In the genomic region with DNA sequence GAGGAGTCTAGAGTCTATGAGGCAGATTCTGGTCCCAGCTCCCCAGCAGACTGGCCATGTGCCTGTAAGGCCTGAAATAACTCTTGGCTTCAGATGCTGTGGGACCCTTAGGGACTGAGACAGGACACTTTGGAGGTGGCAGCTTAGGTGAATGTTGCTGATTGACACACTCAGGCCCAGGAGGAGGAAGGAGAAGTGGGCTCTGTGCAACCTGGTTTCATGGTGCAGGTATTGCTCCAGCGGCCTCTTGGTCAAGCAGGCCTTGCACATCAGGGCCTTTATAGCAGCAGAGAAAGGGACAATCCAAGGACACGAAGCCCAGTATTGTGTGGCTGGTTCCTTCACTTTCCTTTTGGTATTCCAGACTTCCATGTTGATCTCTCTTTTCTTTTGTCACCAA, we compare ENCODE assay signal across 33 mouse cellular contexts. TPM values are rescaled to one million over a fixed set of nuclear protein-coding genes. Genes with fewer than 3 reads are reported as not detected.
DNase-seq lines count a peak whose midpoint lies in the region; ATAC-seq and TF ChIP-seq lines count a peak whose summit lies in the region.
"Had no signal": no experiment of that assay in that cellular context is flagged by ENCODE, and none has a peak within 500 bp of the region (broad histone marks: within the 10 kb centered on the region; RNA-seq: fewer than 3 reads in every experiment).

No protein-coding gene starts in this region.

- no peaks in the 10 kb centered on the region for H3K27me3 ChIP-seq in liver, embryonic 16.5 days (ENCODE audit: control insufficient read depth, insufficient read depth, low read depth, low read length)
- H3K27me3 ChIP-seq in liver, embryonic 12.5 days (replicated peaks) = peaks cover 4% of the 10 kb centered on the region; the same call in 1 of the 2 replicates
- H3K27me3 ChIP-seq: embryonic facial prominence, embryonic 13.5 days; forebrain, embryonic 12.5 days; forebrain, embryonic 15.5 days; hindbrain, embryonic 13.5 days had no signal

- ATAC-seq in liver, embryonic 16.5 days (ENCODE audit: low read depth) = peak; percentile 19; the same call in 1 of the 2 replicates
- no peak for ATAC-seq in liver, embryonic 12.5 days
- peak; percentile 87 for ATAC-seq in megakaryocyte, adult 5-6 weeks (ENCODE audit: poor library complexity, severe bottlenecking)
- ATAC-seq in neutrophil, adult 5-6 weeks (ENCODE audit: extremely low read depth, insufficient number of reproducible peaks, low FRiP score, poor library complexity, severe bottlenecking) = 0 out of 2 replicates have a peak, but pooled peaks have one; percentile 16
- ATAC-seq: activated CD4-positive, CD25-positive, alpha-beta regulatory T cell, adult 4 months; forebrain, embryonic 15.5 days; hindbrain, postnatal 0 days had no signal

- no peak overlapping the region for H3K27ac ChIP-seq in liver, embryonic 16.5 days (ENCODE audit: low read length)
- H3K27ac ChIP-seq in liver, embryonic 12.5 days = no peak overlapping the region
- peak overlapping the region; percentile 72 for H3K27ac ChIP-seq in bone marrow, adult 2 months (ENCODE audit: control insufficient read depth, insufficient read depth, low read depth, low read length, poor library complexity)
- H3K27ac ChIP-seq: embryonic facial prominence, embryonic 10.5 days; embryonic facial prominence, embryonic 13.5 days; forebrain, embryonic 12.5 days; forebrain, embryonic 15.5 days; hindbrain, embryonic 10.5 days; hindbrain, embryonic 13.5 days; hindbrain, postnatal 0 days had no signal

- H3K36me3 ChIP-seq in liver, embryonic 16.5 days (ENCODE audit: control insufficient read depth, insufficient read depth) = no peaks in the 10 kb centered on the region
- H3K36me3 ChIP-seq in liver, embryonic 12.5 days = no peaks in the 10 kb centered on the region
- H3K36me3 ChIP-seq: embryonic facial prominence, embryonic 10.5 days; embryonic facial prominence, embryonic 13.5 days; forebrain, embryonic 12.5 days; forebrain, embryonic 15.5 days; hindbrain, embryonic 10.5 days; hindbrain, embryonic 13.5 days had no signal

- no peak overlapping the region for H3K4me2 ChIP-seq in liver, embryonic 16.5 days (ENCODE audit: low read depth, low read length)
- no peak overlapping the region for H3K4me2 ChIP-seq in liver, embryonic 12.5 days
- H3K4me2 ChIP-seq: embryonic facial prominence, embryonic 13.5 days; forebrain, embryonic 12.5 days; forebrain, embryonic 15.5 days; heart, embryonic 11.5 days; hindbrain, embryonic 13.5 days had no signal

- DNase-seq in adipocyte (ENCODE audit: low spot score) = no peak
- no peak for DNase-seq in right cerebral cortex, postnatal 14 days
- DNase-seq: adrenal gland, postnatal 10 days; adrenal gland, postnatal 36 days; cerebellum, adult 11 months; cerebellum, adult 2 months; cerebellum, adult 9-11 months; cerebellum, postnatal 25 days; gastrocnemius, postnatal 10 days; gastrocnemius, postnatal 36 days; heart, adult 11 months had no signal

- TF ChIP-seq CTCF in bone marrow, adult 2 months (IDR thresholded peaks at IDR 0.05; ENCODE audit: control insufficient read depth, insufficient read depth, low read length) = no peak

- H3K9ac ChIP-seq in liver, embryonic 16.5 days (ENCODE audit: low read depth, low read length) = no peak overlapping the region
- no peak overlapping the region for H3K9ac ChIP-seq in liver, embryonic 12.5 days
- H3K9ac ChIP-seq: embryonic facial prominence, embryonic 13.5 days; forebrain, embryonic 12.5 days; forebrain, embryonic 15.5 days; hindbrain, embryonic 13.5 days had no signal

- no peak overlapping the region for H3K4me3 ChIP-seq in liver, embryonic 16.5 days (ENCODE audit: low read depth, low read length)
- H3K4me3 ChIP-seq in liver, embryonic 12.5 days = no peak overlapping the region
- H3K4me3 ChIP-seq in bone marrow, adult 2 months (replicated peaks; ENCODE audit: control insufficient read depth, low read depth, low read length) = no peak overlapping the region
- H3K4me3 ChIP-seq: embryonic facial prominence, embryonic 10.5 days; embryonic facial prominence, embryonic 13.5 days; erythroblast, embryonic 14.5 days; forebrain, embryonic 12.5 days; forebrain, embryonic 15.5 days; hindbrain, embryonic 10.5 days; hindbrain, embryonic 13.5 days had no signal

- WGBS in liver, embryonic 16.5 days (ENCODE audit: insufficient replicate concordance) = 66% methylated on average over 2 of the region's 2 CpGs
- 66% methylated on average over 2 of the region's 2 CpGs for WGBS in liver, embryonic 12.5 days (ENCODE audit: insufficient replicate concordance)
- 42% methylated on average over 2 of the region's 2 CpGs for WGBS in bone marrow, adult 2 months

- no peaks in the 10 kb centered on the region for H3K9me3 ChIP-seq in liver, embryonic 16.5 days (replicated peaks; ENCODE audit: control insufficient read depth, low read length)
- no peaks in the 10 kb centered on the region for H3K9me3 ChIP-seq in liver, embryonic 12.5 days (replicated peaks)
- H3K9me3 ChIP-seq: embryonic facial prominence, embryonic 10.5 days; embryonic facial prominence, embryonic 13.5 days; forebrain, embryonic 12.5 days; forebrain, embryonic 15.5 days; hindbrain, embryonic 10.5 days; hindbrain, embryonic 13.5 days had no signal

- no peaks in the 10 kb centered on the region; the same call in 1 of the 2 replicates for H3K4me1 ChIP-seq in liver, embryonic 16.5 days (ENCODE audit: control insufficient read depth, low read depth, low read length)
- H3K4me1 ChIP-seq in liver, embryonic 12.5 days = no peaks in the 10 kb centered on the region
- peaks cover 5% of the 10 kb centered on the region for H3K4me1 ChIP-seq in bone marrow, adult 2 months (ENCODE audit: control insufficient read depth, insufficient read depth, low read length)
- H3K4me1 ChIP-seq: embryonic facial prominence, embryonic 10.5 days; forebrain, embryonic 12.5 days; forebrain, embryonic 15.5 days; hindbrain, embryonic 10.5 days had no signal

- no peak for TF ChIP-seq POLR2A in bone marrow, adult 2 months (IDR thresholded peaks at IDR 0.05; ENCODE audit: borderline replicate concordance, control insufficient read depth, low read depth, low read length)

RNA-seq across cellular contexts. Expression of gene Camp, which starts 4.9 kb away (rescaled TPM):
- 303 and 340 TPM in 2 replicates for polyA plus RNA-seq in liver, embryonic 16.5 days (2015; fragmentation: Nextera tagmentation; extraction: Ambion mirVana)
- 25.2 and 31.4 TPM in 2 replicates for polyA plus RNA-seq in liver, embryonic 12.5 days (2016; fragmentation: Nextera tagmentation; extraction: Ambion mirVana)
- 1,948 and 4,579 TPM in 2 replicates for polyA plus RNA-seq in bone marrow, adult 2 months (2011; ENCODE audit: insufficient read depth, insufficient read length, low replicate concordance, missing spikeins)
- total RNA-seq in megakaryocyte, adult 5-6 weeks (2015) = 1,595 and 1,972 TPM in 2 replicates
- total RNA-seq in megakaryocyte, adult 5-6 weeks (2017) = 1,104 and 1,348 TPM in 2 replicates
- 3.6 and 5.2 TPM in 2 replicates for total RNA-seq in neutrophil, adult 5-6 weeks (2017)
- total RNA-seq: ES-E14; gastrocnemius, adult 18-20 months; gastrocnemius, postnatal 36 days; heart, postnatal 25 days had no signal
- polyA plus RNA-seq: activated CD4-positive, CD25-positive, alpha-beta regulatory T cell, adult 4 months; embryonic facial prominence, embryonic 10.5 days; hindbrain, embryonic 10.5 days had no signal

RNA-seq across cellular contexts. Expression of gene Cdc25a, which starts 21.0 kb away (rescaled TPM):
- polyA plus RNA-seq in liver, embryonic 16.5 days (2015; fragmentation: Nextera tagmentation; extraction: Ambion mirVana) = 9.9 and 10.7 TPM in 2 replicates
- polyA plus RNA-seq in liver, embryonic 12.5 days (2016; fragmentation: Nextera tagmentation; extraction: Ambion mirVana) = 34.9 and 36.4 TPM in 2 replicates
- 18.7 and 28.3 TPM in 2 replicates for polyA plus RNA-seq in bone marrow, adult 2 months (2011; ENCODE audit: insufficient read depth, insufficient read length, low replicate concordance, missing spikeins)
- total RNA-seq in megakaryocyte, adult 5-6 weeks (2015) = 12.7 and 13.5 TPM in 2 replicates
- total RNA-seq in megakaryocyte, adult 5-6 weeks (2017) = 17.3 and 21.2 TPM in 2 replicates
- 7.9 and 10.2 TPM in 2 replicates for total RNA-seq in neutrophil, adult 5-6 weeks (2017)

RNA-seq across cellular contexts. Expression of gene Nme6, which starts 21.8 kb away (rescaled TPM):
- polyA plus RNA-seq in liver, embryonic 16.5 days (2015; fragmentation: Nextera tagmentation; extraction: Ambion mirVana) = 51.0 and 54.7 TPM in 2 replicates
- polyA plus RNA-seq in liver, embryonic 12.5 days (2016; fragmentation: Nextera tagmentation; extraction: Ambion mirVana) = 59.0 and 61.2 TPM in 2 replicates
- polyA plus RNA-seq in bone marrow, adult 2 months (2011; ENCODE audit: insufficient read depth, insufficient read length, low replicate concordance, missing spikeins) = 12.8 and 25.8 TPM in 2 replicates
- total RNA-seq in megakaryocyte, adult 5-6 weeks (2015) = 12.2 and 20.4 TPM in 2 replicates
- total RNA-seq in megakaryocyte, adult 5-6 weeks (2017) = 6.8 and 16.1 TPM in 2 replicates
- total RNA-seq in neutrophil, adult 5-6 weeks (2017) = 6.5 and 9.3 TPM in 2 replicates

RNA-seq across cellular contexts. Expression of gene Spink8, which starts 42.3 kb away (rescaled TPM):
- polyA plus RNA-seq in liver, embryonic 16.5 days (2015; fragmentation: Nextera tagmentation; extraction: Ambion mirVana) = not detected in 2 replicates
- polyA plus RNA-seq in liver, embryonic 12.5 days (2016; fragmentation: Nextera tagmentation; extraction: Ambion mirVana) = not detected in 2 replicates
- polyA plus RNA-seq in bone marrow, adult 2 months (2011; ENCODE audit: insufficient read depth, insufficient read length, low replicate concordance, missing spikeins) = not detected in 2 replicates
- not detected in 2 replicates for total RNA-seq in megakaryocyte, adult 5-6 weeks (2015)
- not detected in 2 replicates for total RNA-seq in megakaryocyte, adult 5-6 weeks (2017)
- total RNA-seq in neutrophil, adult 5-6 weeks (2017) = not detected in 2 replicates
- total RNA-seq: common myeloid progenitor, adult 5-6 weeks; gastrocnemius, adult 18-20 months; gastrocnemius, postnatal 10 days; gastrocnemius, postnatal 36 days; heart, adult 8-10 months; heart, postnatal 25 days; hindbrain, postnatal 0 days had no signal
- polyA plus RNA-seq: activated CD4-positive, CD25-positive, alpha-beta regulatory T cell, adult 4 months; embryonic facial prominence, embryonic 10.5 days; embryonic facial prominence, embryonic 13.5 days; erythroblast, embryonic 14.5 days; forebrain, embryonic 12.5 days; forebrain, embryonic 15.5 days; heart, embryonic 14.5 days; heart, postnatal 0 days; hindbrain, embryonic 10.5 days; hindbrain, embryonic 13.5 days; hindbrain, postnatal 0 days had no signal
